Mouse (Mus musculus): ENCODE measurements around the gene Zbtb43. TPM values are rescaled to one million over a fixed set of nuclear protein-coding genes. Genes with fewer than 3 reads are reported as not detected.

The Zbtb43 gene
- polyA plus RNA-seq, 1 experiment: 17.8 TPM

DNA sequence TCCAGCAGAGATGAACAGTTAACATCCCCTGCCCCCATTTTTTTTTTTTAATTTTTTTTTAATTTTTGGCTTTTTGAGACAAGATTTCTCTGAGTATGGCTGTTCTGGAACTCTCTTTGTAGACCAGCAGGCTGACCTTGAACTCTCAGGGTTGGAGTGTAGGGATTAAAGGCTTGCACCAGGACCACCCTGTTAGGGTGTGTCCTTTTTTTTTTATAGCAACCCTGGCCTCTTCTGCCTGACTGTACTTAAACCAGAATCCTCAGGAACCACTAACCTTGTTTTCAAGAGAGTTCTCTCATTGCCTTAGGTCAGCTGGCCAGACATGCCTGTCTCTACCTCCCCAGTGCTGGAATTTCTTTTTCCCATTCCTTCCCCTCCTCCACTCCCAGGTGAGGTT is 23.5 kb downstream of the Zbtb43 start:
- DNase-seq: no peak
- no peak overlapping the region for H3K4me3 ChIP-seq (replicated peaks; ENCODE audit: insufficient read depth, low read depth, low read length)
- no peak overlapping the region for H3K27ac ChIP-seq (ENCODE audit: insufficient read depth, low read length)
- no peaks in the 10 kb centered on the region for H3K27me3 ChIP-seq (ENCODE audit: control insufficient read depth, insufficient read depth, low read length)
- TF ChIP-seq CTCF (IDR thresholded peaks at IDR 0.05; ENCODE audit: borderline replicate concordance, insufficient read depth, low read depth, low read length) (no peak), POLR2A (IDR thresholded peaks at IDR 0.05; ENCODE audit: borderline replicate concordance, insufficient read depth, low read length) (no peak)
- peaks cover 3% of the 10 kb centered on the region; the same call in 1 of the 2 replicates for H3K4me1 ChIP-seq (ENCODE audit: control insufficient read depth, insufficient read depth, low read length)

DNA sequence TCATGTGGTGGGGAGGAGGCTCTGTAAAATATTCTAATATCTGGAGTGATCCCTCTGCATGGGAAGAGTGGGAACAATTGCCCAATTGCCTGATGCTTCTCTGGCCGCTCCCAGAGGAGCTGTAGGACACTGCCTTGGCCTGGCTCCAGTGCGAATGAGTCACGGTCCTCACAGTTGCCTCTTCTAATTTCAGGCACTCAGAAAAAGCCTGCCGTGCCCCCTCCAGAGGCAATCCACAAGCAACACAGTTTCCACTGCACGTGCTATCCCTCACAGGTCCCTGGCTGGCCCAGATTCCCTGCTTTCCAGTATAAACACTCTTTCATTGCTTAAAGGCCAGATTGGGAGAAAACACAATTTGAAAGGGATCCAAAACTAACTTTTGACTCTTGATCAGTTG is 24.0 kb downstream of the Zbtb43 start:
- DNase-seq: peak; percentile 88 to 93
- TF ChIP-seq POLR2A (IDR thresholded peaks at IDR 0.05; ENCODE audit: borderline replicate concordance, insufficient read depth, low read length) (no peak), CTCF (IDR thresholded peaks at IDR 0.05; ENCODE audit: borderline replicate concordance, insufficient read depth, low read depth, low read length) (no peak)
- no peak overlapping the region for H3K27ac ChIP-seq (ENCODE audit: insufficient read depth, low read length)
- peaks cover 3% of the 10 kb centered on the region; the same call in 1 of the 2 replicates for H3K4me1 ChIP-seq (ENCODE audit: control insufficient read depth, insufficient read depth, low read length)
- 3% methylated on average over 5 of the region's 5 CpGs for WGBS
- H3K4me3 ChIP-seq (replicated peaks; ENCODE audit: insufficient read depth, low read depth, low read length): no peak overlapping the region
- H3K27me3 ChIP-seq (ENCODE audit: control insufficient read depth, insufficient read depth, low read length): no peaks in the 10 kb centered on the region

DNA sequence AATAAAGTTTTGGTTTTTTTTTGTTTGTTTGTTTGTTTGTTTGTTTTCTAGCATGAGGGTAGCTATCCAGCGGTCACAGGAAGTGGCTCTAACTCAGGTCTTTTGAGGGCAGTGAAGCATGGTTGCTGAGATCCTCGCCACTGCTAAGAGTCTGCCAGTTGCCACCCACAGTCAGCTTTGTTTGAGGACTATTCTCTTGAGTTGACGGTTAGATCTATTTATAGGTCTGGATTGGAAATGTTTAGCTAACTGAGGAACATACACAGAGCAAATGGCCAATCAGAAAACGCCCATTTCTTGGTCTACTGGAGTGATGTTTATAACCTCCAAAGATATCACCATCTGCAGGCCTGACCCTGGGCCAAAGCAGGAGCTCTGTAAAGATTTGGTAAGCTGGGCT is 25.7 kb downstream of the Zbtb43 start:
- WGBS: 76% methylated on average over 4 of the region's 4 CpGs
- H3K4me1 ChIP-seq (ENCODE audit: control insufficient read depth, insufficient read depth, low read length): peaks cover 3% of the 10 kb centered on the region; the same call in 1 of the 2 replicates
- no peak for DNase-seq
- H3K4me3 ChIP-seq (replicated peaks; ENCODE audit: insufficient read depth, low read depth, low read length): no peak overlapping the region
- no peaks in the 10 kb centered on the region for H3K27me3 ChIP-seq (ENCODE audit: control insufficient read depth, insufficient read depth, low read length)
- no peak for TF ChIP-seq CTCF (IDR thresholded peaks at IDR 0.05; ENCODE audit: borderline replicate concordance, insufficient read depth, low read depth, low read length)
- no peak for TF ChIP-seq POLR2A (IDR thresholded peaks at IDR 0.05; ENCODE audit: borderline replicate concordance, insufficient read depth, low read length)
- no peak overlapping the region for H3K27ac ChIP-seq (ENCODE audit: insufficient read depth, low read length)

DNA sequence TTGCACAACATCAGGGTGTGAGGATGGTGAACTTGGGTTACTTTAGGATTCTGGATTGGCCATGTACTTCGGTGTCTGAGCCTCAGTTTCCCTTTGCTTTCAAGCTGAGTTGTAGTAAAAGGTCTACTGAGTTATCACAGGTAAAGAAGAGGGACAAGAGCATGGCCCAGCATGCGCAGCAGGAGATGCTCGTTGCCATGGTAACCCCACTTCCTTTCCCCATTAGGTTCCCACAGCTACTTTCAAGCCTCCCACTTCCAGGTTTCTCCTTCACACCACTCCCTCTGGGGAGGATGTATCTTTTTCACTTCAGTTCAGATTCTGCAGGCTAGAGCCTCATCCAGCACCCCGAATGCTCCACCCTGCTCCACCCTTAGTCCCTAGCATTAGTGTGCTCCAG is 27.5 kb downstream of the Zbtb43 start:
- peaks cover 3% of the 10 kb centered on the region; the same call in 1 of the 2 replicates for H3K4me1 ChIP-seq (ENCODE audit: control insufficient read depth, insufficient read depth, low read length)
- no peaks in the 10 kb centered on the region for H3K27me3 ChIP-seq (ENCODE audit: control insufficient read depth, insufficient read depth, low read length)
- no peak for TF ChIP-seq CTCF (IDR thresholded peaks at IDR 0.05; ENCODE audit: borderline replicate concordance, insufficient read depth, low read depth, low read length)
- no peak for TF ChIP-seq POLR2A (IDR thresholded peaks at IDR 0.05; ENCODE audit: borderline replicate concordance, insufficient read depth, low read length)
- no peak overlapping the region for H3K4me3 ChIP-seq (replicated peaks; ENCODE audit: insufficient read depth, low read depth, low read length)
- DNase-seq: no peak
- H3K27ac ChIP-seq (ENCODE audit: insufficient read depth, low read length): no peak overlapping the region
- 50% methylated on average over 4 of the region's 4 CpGs for WGBS

DNA sequence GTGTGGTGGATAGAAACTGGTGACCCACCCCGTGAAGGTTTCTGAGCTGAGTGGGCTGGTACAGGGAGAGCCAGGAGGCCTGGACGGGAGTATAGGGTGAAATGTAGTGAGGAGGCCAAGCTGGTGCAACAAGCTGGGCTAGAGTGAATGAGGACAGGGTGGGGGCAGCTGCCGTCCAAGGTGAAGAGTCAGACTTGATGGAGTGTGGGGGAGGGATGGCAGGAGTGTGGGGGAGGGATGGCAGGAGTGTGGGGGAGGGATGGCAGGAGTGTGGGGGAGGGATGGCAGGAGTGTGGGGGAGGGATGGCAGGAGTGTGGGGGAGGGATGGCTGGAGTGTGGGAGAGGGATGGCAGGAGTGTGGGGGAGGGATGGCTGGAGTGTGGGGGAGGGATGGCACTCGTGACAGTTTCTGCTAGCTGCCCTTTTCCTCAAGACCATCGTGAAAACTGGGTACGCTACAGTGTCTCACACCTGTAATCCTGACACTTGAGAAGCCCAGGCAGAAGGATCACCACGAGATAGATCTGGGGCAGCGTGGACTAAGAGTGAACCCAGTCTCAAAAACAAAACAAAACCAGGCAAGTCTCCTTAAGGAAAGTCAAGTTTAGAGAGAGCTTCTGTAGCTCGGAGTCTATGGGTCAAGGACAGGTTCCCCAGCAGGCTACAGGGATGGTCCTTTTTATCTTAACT is 28.2 kb downstream of the Zbtb43 start:
- Histone ChIP-seq H3K27me3 (ENCODE audit: control insufficient read depth, insufficient read depth, low read length) (no peaks in the 10 kb centered on the region), H3K4me3 (replicated peaks; ENCODE audit: insufficient read depth, low read depth, low read length) (no peak overlapping the region), H3K4me1 (ENCODE audit: control insufficient read depth, insufficient read depth, low read length) (peaks cover 3% of the 10 kb centered on the region; the same call in 1 of the 2 replicates), H3K27ac (ENCODE audit: insufficient read depth, low read length) (no peak overlapping the region)
- WGBS: 50% methylated on average over 9 of the region's 9 CpGs
- TF ChIP-seq POLR2A (IDR thresholded peaks at IDR 0.05; ENCODE audit: borderline replicate concordance, insufficient read depth, low read length) (no peak), CTCF (IDR thresholded peaks at IDR 0.05; ENCODE audit: borderline replicate concordance, insufficient read depth, low read depth, low read length) (no peak)
- no peak for DNase-seq

DNA sequence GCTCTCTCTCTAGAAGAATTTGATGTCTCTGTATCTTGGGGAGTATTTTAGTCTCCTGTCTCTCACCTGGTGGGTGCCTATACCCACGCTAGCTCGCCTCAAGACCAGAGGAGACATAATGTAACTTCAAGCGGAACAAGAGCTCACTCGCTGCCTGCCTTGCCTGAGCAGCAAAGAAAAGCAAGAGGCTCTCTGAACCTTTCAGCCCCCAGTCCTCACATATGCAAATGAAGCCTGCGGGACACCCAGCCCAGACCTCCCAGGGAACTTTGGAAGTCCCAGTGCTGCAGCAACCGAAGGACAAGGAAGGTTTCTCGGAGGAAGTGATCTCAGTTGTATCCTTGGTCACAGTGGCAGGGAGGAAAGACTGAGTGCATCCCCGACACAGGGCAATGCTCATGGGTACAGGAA is 28.9 kb downstream of the Zbtb43 start:
- TF ChIP-seq CTCF (IDR thresholded peaks at IDR 0.05; ENCODE audit: borderline replicate concordance, insufficient read depth, low read depth, low read length) (no peak), POLR2A (IDR thresholded peaks at IDR 0.05; ENCODE audit: borderline replicate concordance, insufficient read depth, low read length) (no peak)
- WGBS: 47% methylated on average over 8 of the region's 8 CpGs
- DNase-seq: no peak
- Histone ChIP-seq H3K27me3 (ENCODE audit: control insufficient read depth, insufficient read depth, low read length) (no peaks in the 10 kb centered on the region), H3K4me3 (replicated peaks; ENCODE audit: insufficient read depth, low read depth, low read length) (no peak overlapping the region), H3K4me1 (ENCODE audit: control insufficient read depth, insufficient read depth, low read length) (peaks cover 3% of the 10 kb centered on the region; the same call in 1 of the 2 replicates), H3K27ac (ENCODE audit: insufficient read depth, low read length) (no peak overlapping the region)

DNA sequence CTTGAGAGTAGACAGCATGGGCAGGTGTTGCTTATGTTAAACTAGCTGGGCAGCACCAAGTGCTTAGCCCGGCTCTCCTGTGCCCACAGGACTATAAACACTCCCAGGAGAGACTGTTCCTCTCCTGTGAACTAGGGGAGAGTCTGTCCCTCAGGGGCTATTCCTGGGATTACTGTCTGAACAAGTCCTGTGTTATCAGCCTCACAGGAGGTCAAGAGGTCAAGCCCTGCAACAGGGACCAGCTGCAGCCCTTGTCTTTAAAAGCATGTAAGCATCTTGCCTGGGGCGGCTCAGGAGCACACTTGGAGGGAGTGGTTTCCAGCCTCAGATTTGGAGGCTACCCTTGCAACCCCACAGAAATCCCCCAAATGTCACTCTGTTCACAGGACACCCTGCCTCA is 30.0 kb downstream of the Zbtb43 start:
- no peak for DNase-seq
- WGBS: 82% methylated on average over 2 of the region's 2 CpGs
- Histone ChIP-seq H3K4me1 (ENCODE audit: control insufficient read depth, insufficient read depth, low read length) (no peaks in the 10 kb centered on the region), H3K27ac (ENCODE audit: insufficient read depth, low read length) (no peak overlapping the region), H3K27me3 (ENCODE audit: control insufficient read depth, insufficient read depth, low read length) (no peaks in the 10 kb centered on the region), H3K4me3 (replicated peaks; ENCODE audit: insufficient read depth, low read depth, low read length) (no peak overlapping the region)
- no peak for TF ChIP-seq CTCF (IDR thresholded peaks at IDR 0.05; ENCODE audit: borderline replicate concordance, insufficient read depth, low read depth, low read length)
- no peak for TF ChIP-seq POLR2A (IDR thresholded peaks at IDR 0.05; ENCODE audit: borderline replicate concordance, insufficient read depth, low read length)

DNA sequence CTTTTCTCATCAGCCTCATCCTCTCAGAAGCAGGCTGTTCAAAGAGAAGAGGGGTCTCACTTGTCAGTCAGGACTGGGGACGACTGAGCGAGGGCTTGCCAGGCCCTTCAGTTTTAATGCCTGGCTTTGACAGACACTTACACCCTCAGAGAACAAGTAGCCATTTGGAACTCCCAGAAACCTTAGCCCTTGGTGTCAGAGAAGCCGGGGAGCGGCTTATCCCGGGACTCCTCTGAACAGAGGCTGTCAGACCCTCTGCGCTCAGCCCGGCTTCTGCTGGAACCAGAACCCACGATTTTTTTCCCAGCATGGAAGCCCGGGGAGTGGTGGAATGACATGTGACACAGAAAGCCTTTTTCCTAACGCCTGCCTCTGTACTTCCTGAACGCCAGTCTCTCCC is 31.2 kb downstream of the Zbtb43 start:
- WGBS: 69% methylated on average over 11 of the region's 11 CpGs
- H3K27me3 ChIP-seq (ENCODE audit: control insufficient read depth, insufficient read depth, low read length): no peaks in the 10 kb centered on the region
- no peaks in the 10 kb centered on the region for H3K4me1 ChIP-seq (ENCODE audit: control insufficient read depth, insufficient read depth, low read length)
- no peak overlapping the region for H3K4me3 ChIP-seq (replicated peaks; ENCODE audit: insufficient read depth, low read depth, low read length)
- TF ChIP-seq POLR2A (IDR thresholded peaks at IDR 0.05; ENCODE audit: borderline replicate concordance, insufficient read depth, low read length) (no peak), CTCF (IDR thresholded peaks at IDR 0.05; ENCODE audit: borderline replicate concordance, insufficient read depth, low read depth, low read length) (no peak)
- H3K27ac ChIP-seq (ENCODE audit: insufficient read depth, low read length): no peak overlapping the region
- DNase-seq: no peak
